Comparison of ENCODE assay signal across 8 mouse cellular contexts in genomic region chr3:137150414-137151010, GRCm38 (mm10).
DNase-seq lines count a peak whose midpoint lies in the region; ATAC-seq and TF ChIP-seq lines count a peak whose summit lies in the region.
"Had no signal": no experiment of that assay in that cellular context is flagged by ENCODE, and none has a peak within 500 bp of the region (broad histone marks: within the 10 kb centered on the region; RNA-seq: fewer than 3 reads in every experiment).

No protein-coding gene starts in this region.

- in situ Hi-C loops in Patski (cut with MboI; ENCODE audit: low pct_unique_long_range_greater_than_20kb): loop anchor here (5.0 kb wide), 2 partner anchors 117 to 147 kb away; no protein-coding TSS in a partner anchor

- H3ac ChIP-seq in C2C12 (ENCODE audit: control insufficient read depth, insufficient read length, low read depth): no peak overlapping the region

- intact Hi-C loops in heart, postnatal 14 days (cut with DNase I): loop anchor here (5.0 kb wide), 3 partner anchors 72 to 267 kb away; no protein-coding TSS in a partner anchor
- intact Hi-C loops in left cerebral cortex, postnatal 25 days (cut with DNase I): no loop called here

- peak; percentile 97 for DNase-seq in Patski (ENCODE audit: low read depth, low spot score)
- peak; percentile 31 for DNase-seq in embryo, embryonic 10.5 days (ENCODE audit: low spot score)
- peak; percentile 41 to 59 for DNase-seq in heart, postnatal 14 days
- DNase-seq in left cerebral cortex, postnatal 25 days (ENCODE audit: low spot score in 2 of 2): peak; percentile 16 to 74
- peak; percentile 52 to 57 for DNase-seq in right cerebral cortex, adult 2 months (ENCODE audit: low spot score in 2 of 2)
- DNase-seq in thymus, postnatal 4 days: no peak

- no peaks in the 10 kb centered on the region for H3K79me2 ChIP-seq in C2C12 (ENCODE audit: control insufficient read depth, insufficient read depth)

- H3K27me3 ChIP-seq in C2C12 (ENCODE audit: control insufficient read depth, insufficient read depth, insufficient read length) (no peaks in the 10 kb centered on the region), Patski (no peaks in the 10 kb centered on the region)
- H3K27me3 ChIP-seq: midbrain, embryonic 12.5 days had no signal

- H3K36me3 ChIP-seq in C2C12 (ENCODE audit: control insufficient read depth, insufficient read depth): no peaks in the 10 kb centered on the region
- H3K36me3 ChIP-seq: midbrain, embryonic 12.5 days had no signal

- no peak overlapping the region for H3K4me3 ChIP-seq in C2C12 (ENCODE audit: insufficient read depth, poor library complexity, severe bottlenecking)
- H3K4me3 ChIP-seq: midbrain, embryonic 12.5 days had no signal

- CTCF ChIA-PET in Patski (lab: Charles Lee): interaction anchor here (0.8 to 1.1 kb wide), 5 partner anchors 9 to 602 kb away, joined by 3 read pairs; no protein-coding TSS in a partner anchor

- no peaks in the 10 kb centered on the region for H3K79me3 ChIP-seq in C2C12 (ENCODE audit: low read depth)

- POLR2A ChIA-PET in Patski (lab: Charles Lee): interaction anchor here (0.6 to 0.8 kb wide), 3 partner anchors 38 to 564 kb away, joined by 3 to 5 read pairs (median 3); no protein-coding TSS in a partner anchor

- ATAC-seq in Patski: peak; percentile 94

- TF ChIP-seq CTCF in C2C12 (IDR thresholded peaks at IDR 0.05; ENCODE audit: control insufficient read depth, insufficient read depth, insufficient read length): no peak
- no peak for TF ChIP-seq CTCF in Patski (IDR thresholded peaks at IDR 0.05)

TF ChIP-seq in C2C12, 6 proteins besides CTCF, POLR2A, EP300 and RAD21:
- TF ChIP-seq MAX (IDR thresholded peaks at IDR 0.05): no peak
- TF ChIP-seq MYOD1 (IDR thresholded peaks at IDR 0.05; ENCODE audit: control insufficient read depth, insufficient read length, low read depth): peak; percentile 92
- TF ChIP-seq CEBPB (IDR thresholded peaks at IDR 0.05; ENCODE audit: low read depth): no peak
- peak; percentile 81 for TF ChIP-seq FOSL1 (IDR thresholded peaks at IDR 0.05; ENCODE audit: insufficient read depth, low read length, poor library complexity, severe bottlenecking)
